Mouse (Mus musculus) erythroid progenitor cell, adult 5-6 weeks (primary cell): ENCODE measurements around the gene L3mbtl1. TPM values are rescaled to one million over a fixed set of nuclear protein-coding genes. Genes with fewer than 3 reads are reported as not detected.

Source experiments
- ATAC-seq: replicated peaks from 2 replicates; pipeline ENCODE4 v1.8.0; 2016; ENCODE audit warnings: moderate number of reproducible peaks, mild to moderate bottlenecking, moderate TSS enrichment, inconsistent platforms; ENCODE audit not compliant: poor library complexity, low FRiP score, severe bottlenecking
- total RNA-seq, 2 experiments: library from RNA; stranded (forward) in 1 of 2; stranded (reverse) in 1 of 2; fragments of 150-400 nt in 1 of 2; fragments of 186-747, 209-891 nt in 1 of 2; gene quantifications; 2 replicates each; pipeline versions ENCODE4 v1.2.3 to v1.2.4; 2015 to 2017; ENCODE audit warnings: low replicate concordance in 2 of 2

L3mbtl1 gene
- total RNA-seq, 2 experiments from 2014 or later: not detected

- ATAC-seq: no peak
Measured at GRCm38 (mm10) chr2:162988235-162988634, 45.0 kb downstream of the L3mbtl1 start.

- no peak for ATAC-seq
Measured at GRCm38 (mm10) chr2:162991394-162992083, 48.3 kb downstream of the L3mbtl1 start.

GRCm38 (mm10) chr2:162992084-162992437, 48.8 kb downstream of the L3mbtl1 start:
- no peak for ATAC-seq

- ATAC-seq: no peak
Measured at GRCm38 (mm10) chr2:162993881-162994616, 50.8 kb downstream of the L3mbtl1 start.

GRCm38 (mm10) chr2:162998528-162999230, 55.4 kb downstream of the L3mbtl1 start:
- peak; percentile 73; the same call in 1 of the 2 replicates for ATAC-seq

GRCm38 (mm10) chr2:162999744-163000143, 56.5 kb downstream of the L3mbtl1 start:
- ATAC-seq: 0 out of 2 replicates have a peak, but pooled peaks have one; percentile 39

GRCm38 (mm10) chr2:163001071-163001470, 57.8 kb downstream of the L3mbtl1 start:
- no peak for ATAC-seq

GRCm38 (mm10) chr2:163007299-163007698, 64.0 kb downstream of the L3mbtl1 start:
- ATAC-seq: no peak

- peak; percentile 99 for ATAC-seq
Measured at GRCm38 (mm10) chr2:163016916-163017743, 73.9 kb downstream of the L3mbtl1 start, which contains the start of gene Ift52. Gene Ift52 (plus strand): TSS chr2:163017354.

Other genes starting within 250 kb of the L3mbtl1 start
- 102 and 149 TPM in 2 replicates for gene Srsf6, start 11.9 kb upstream of the L3mbtl1 start, total RNA-seq (2015; ENCODE audit: low replicate concordance)
- 107 and 121 TPM in 2 replicates for gene Srsf6, start 11.9 kb upstream of the L3mbtl1 start, total RNA-seq (2017; ENCODE audit: low replicate concordance)
- gene Sgk2, start 43.9 kb downstream of the L3mbtl1 start, total RNA-seq (2015; ENCODE audit: low replicate concordance): not detected in 2 replicates
- not detected in 2 replicates for gene Sgk2, start 43.9 kb downstream of the L3mbtl1 start, total RNA-seq (2017; ENCODE audit: low replicate concordance)
- 9.2 and 9.7 TPM in 2 replicates for gene Ift52, start 73.9 kb downstream of the L3mbtl1 start, total RNA-seq (2015; ENCODE audit: low replicate concordance)
- gene Ift52, start 73.9 kb downstream of the L3mbtl1 start, total RNA-seq (2017; ENCODE audit: low replicate concordance): 7.6 and 12.3 TPM in 2 replicates
- 79.3 and 110 TPM in 2 replicates for gene Mybl2, start 111.2 kb downstream of the L3mbtl1 start, total RNA-seq (2015; ENCODE audit: low replicate concordance)
- gene Mybl2, start 111.2 kb downstream of the L3mbtl1 start, total RNA-seq (2017; ENCODE audit: low replicate concordance): 121 and 132 TPM in 2 replicates
- gene Gtsf1l, start 144.4 kb downstream of the L3mbtl1 start, total RNA-seq (2015; ENCODE audit: low replicate concordance): not detected in 2 replicates
- gene Gtsf1l, start 144.4 kb downstream of the L3mbtl1 start, total RNA-seq (2017; ENCODE audit: low replicate concordance): not detected in 2 replicates